Mouse (Mus musculus) CD8-positive naive resting alpha-beta T cell, adult 2 months (primary cell): ENCODE results near the gene Frmpd1.

Source experiments
- DNase-seq, 2 experiments: peaks; one replicate each; pipeline ENCODE4 v3.0.0; 2022; ENCODE audit warnings: low read depth in 2 of 2, low spot score in 2 of 2

Frmpd1 gene

GRCm38 (mm10) chr4:45320159-45320816 lies 135.6 kb downstream of the Frmpd1 start:
- peak; percentile 66 for DNase-seq

GRCm38 (mm10) chr4:45331139-45331538 lies 146.5 kb downstream of the Frmpd1 start:
- no peak for DNase-seq

GRCm38 (mm10) chr4:45332466-45332865 lies 147.8 kb downstream of the Frmpd1 start:
- DNase-seq: no peak
